24 mouse cellular contexts compared by ENCODE assay signal in the genomic region with DNA sequence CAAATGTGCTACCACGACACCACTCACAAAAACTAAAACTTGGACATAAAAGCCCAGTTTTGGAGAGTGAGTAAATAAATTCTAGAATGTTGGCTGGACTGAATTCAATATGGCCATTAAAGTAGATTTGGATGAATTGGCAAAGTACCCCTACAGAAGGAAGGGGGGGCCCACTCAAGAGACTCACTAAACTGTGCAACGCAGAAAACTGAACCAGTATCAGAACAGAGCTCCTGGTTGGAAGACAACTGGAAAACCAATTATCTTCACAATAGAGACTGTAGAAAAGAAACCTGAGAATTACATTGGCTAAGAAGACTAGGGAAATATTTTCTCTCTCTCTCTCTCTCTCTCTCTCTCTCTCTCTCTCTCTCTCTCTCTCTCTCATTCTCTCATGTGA.
"Had no signal": no experiment of that assay in that cellular context is flagged by ENCODE, and none has a peak within 500 bp of the region (broad histone marks: within the 10 kb centered on the region; RNA-seq: fewer than 3 reads in every experiment).

No protein-coding gene starts in this region.

- DNase-seq: gastrocnemius, postnatal 10 days; gastrocnemius, postnatal 25 days; heart, adult 18-20 months; heart, postnatal 10 days; heart, postnatal 4 days; kidney, adult 18-20 months; kidney, adult 8-10 months; kidney, postnatal 10 days; kidney, postnatal 25 days; kidney, postnatal 4 days; left cerebral cortex, postnatal 4 days had no signal

- H3K4me2 ChIP-seq: heart, embryonic 12.5 days; hindbrain, embryonic 12.5 days; hindbrain, embryonic 14.5 days; intestine, embryonic 15.5 days; limb, embryonic 12.5 days; liver, embryonic 12.5 days had no signal

- H3K9me3 ChIP-seq: heart, embryonic 10.5 days; heart, embryonic 12.5 days; hindbrain, embryonic 10.5 days; hindbrain, embryonic 12.5 days; intestine, embryonic 15.5 days; limb, embryonic 12.5 days; liver, embryonic 12.5 days had no signal

- H3K9ac ChIP-seq: heart, embryonic 12.5 days; hindbrain, embryonic 12.5 days; hindbrain, embryonic 14.5 days; intestine, embryonic 15.5 days; limb, embryonic 12.5 days; liver, embryonic 12.5 days; liver, embryonic 14.5 days had no signal

- H3K4me3 ChIP-seq: heart, embryonic 10.5 days; heart, embryonic 12.5 days; hindbrain, embryonic 10.5 days; hindbrain, embryonic 12.5 days; intestine, embryonic 15.5 days; layer of hippocampus, adult 2 months; limb, embryonic 12.5 days; liver, embryonic 12.5 days had no signal

- H3K27me3 ChIP-seq: heart, embryonic 12.5 days; hindbrain, embryonic 12.5 days; intestine, embryonic 15.5 days; limb, embryonic 12.5 days; liver, embryonic 12.5 days had no signal

- H3K27ac ChIP-seq: heart, embryonic 10.5 days; hindbrain, embryonic 10.5 days; hindbrain, embryonic 12.5 days; hindbrain, embryonic 14.5 days; intestine, embryonic 15.5 days; limb, embryonic 12.5 days; liver, embryonic 12.5 days; liver, embryonic 14.5 days had no signal

- ATAC-seq: hindbrain, embryonic 16.5 days; inflammation-experienced regulatory T-cells, adult 6 months; intestine, embryonic 15.5 days; intestine, postnatal 0 days; liver, embryonic 12.5 days had no signal

- H3K4me1 ChIP-seq: heart, embryonic 12.5 days had no signal

- H3K36me3 ChIP-seq: heart, embryonic 10.5 days; heart, embryonic 12.5 days; hindbrain, embryonic 12.5 days; intestine, embryonic 15.5 days; limb, embryonic 12.5 days; liver, embryonic 12.5 days had no signal
